Mouse (Mus musculus) brain, embryonic 14.5 days (tissue): ENCODE results near the gene Habp2. TPM values are rescaled to one million over a fixed set of nuclear protein-coding genes. Genes with fewer than 3 reads are reported as not detected.
A peak's percentile ranks its signal among the peaks of the same experiment; 100 is the strongest.

Experiments used
- DNase-seq: peaks from one replicate; pipeline ENCODE4 v3.0.0-alpha.2; 2011; ENCODE audit warnings: low read depth
- CTCF ChIP-seq: fragments of 200-500 bp; IDR thresholded peaks from 2 replicates; pipeline ENCODE4 v1.5.1; 2012; ENCODE audit warnings: inconsistent platforms, mild to moderate bottlenecking, moderate library complexity, borderline replicate concordance; ENCODE audit not compliant: insufficient read depth, insufficient read length; ENCODE audit errors: extremely low read depth
- POLR2A ChIP-seq: fragments of 200-500 bp; IDR thresholded peaks from 2 replicates; pipeline ENCODE4 v1.6.1; 2012; ENCODE audit warnings: mild to moderate bottlenecking, inconsistent platforms, borderline replicate concordance; ENCODE audit not compliant: poor library complexity, insufficient read depth, insufficient read length, severe bottlenecking; ENCODE audit errors: extremely low read depth
- polyA plus RNA-seq: library from polyadenylated mRNA; depleted of rRNA; stranded (reverse); fragments of >200 nt; gene quantifications from 2 replicates; pipeline ENCODE4 v1.2.3, GENCODE M21; 2012

Gene Habp2
- polyA plus RNA-seq, 1 experiment = not detected

GRCm38 (mm10) chr19:56272081-56272480 lies 14.9 kb upstream of the Habp2 start:
- TF ChIP-seq POLR2A = no peak
- no peak for TF ChIP-seq CTCF
- no peak for DNase-seq

DNA sequence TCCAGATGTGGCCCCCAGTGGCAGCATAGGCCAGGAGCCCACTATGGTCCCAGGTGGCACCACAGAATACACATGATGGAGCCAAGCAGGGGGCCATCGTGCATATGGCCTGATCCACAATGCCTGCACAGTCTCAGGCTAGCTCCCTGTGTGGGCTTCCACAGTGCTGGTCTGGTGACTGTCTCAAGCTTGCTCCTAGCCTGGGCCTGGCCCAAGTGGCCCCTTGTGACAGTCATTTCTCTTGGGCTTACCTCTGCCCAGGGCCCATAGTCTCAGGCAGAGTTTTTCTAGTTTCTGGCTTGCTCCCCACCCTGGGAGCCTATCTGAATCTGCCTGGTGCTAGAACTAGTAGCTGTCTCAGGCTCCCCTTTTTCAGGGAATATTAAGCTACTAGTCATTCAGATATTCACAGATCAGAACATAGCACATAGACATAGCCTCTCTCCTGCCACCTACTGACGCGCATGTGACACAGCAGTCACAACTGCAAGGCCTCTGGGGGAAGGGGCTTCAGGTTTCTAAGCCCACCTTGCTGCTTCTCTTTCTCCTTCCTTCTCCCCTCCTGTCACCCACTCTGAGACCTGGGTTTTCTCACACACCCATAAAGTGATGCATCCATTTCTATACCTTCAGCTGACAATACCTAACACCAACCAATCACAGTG lies 9.7 kb upstream of the Habp2 start:
- DNase-seq = no peak
- no peak for TF ChIP-seq POLR2A
- TF ChIP-seq CTCF = peak; percentile 69

DNA sequence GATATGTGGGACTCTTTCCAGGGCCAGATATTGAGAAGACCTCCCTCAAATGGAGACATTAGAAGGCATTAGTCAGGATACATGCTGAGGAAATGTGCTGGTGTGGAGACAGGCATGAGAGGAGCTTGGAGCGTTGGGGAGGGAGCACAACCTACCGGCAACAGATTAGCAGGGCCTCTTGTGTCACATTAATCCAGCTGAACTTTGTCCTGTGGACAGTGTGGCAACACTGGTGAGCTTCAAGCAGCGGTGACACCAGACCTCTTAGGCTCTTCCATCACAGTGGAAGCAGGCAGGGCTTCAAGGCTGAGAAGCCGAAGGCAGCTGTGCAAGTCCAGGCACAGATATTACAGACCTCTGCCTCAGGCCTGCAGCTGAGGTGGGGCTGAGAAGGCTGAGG lies 9.0 kb upstream of the Habp2 start:
- DNase-seq = no peak
- TF ChIP-seq POLR2A (no peak), CTCF (no peak)

- DNase-seq = no peak
- TF ChIP-seq CTCF (no peak), POLR2A (no peak)
Measured at GRCm38 (mm10) chr19:56278366-56278765, 8.6 kb upstream of the Habp2 start.

DNA sequence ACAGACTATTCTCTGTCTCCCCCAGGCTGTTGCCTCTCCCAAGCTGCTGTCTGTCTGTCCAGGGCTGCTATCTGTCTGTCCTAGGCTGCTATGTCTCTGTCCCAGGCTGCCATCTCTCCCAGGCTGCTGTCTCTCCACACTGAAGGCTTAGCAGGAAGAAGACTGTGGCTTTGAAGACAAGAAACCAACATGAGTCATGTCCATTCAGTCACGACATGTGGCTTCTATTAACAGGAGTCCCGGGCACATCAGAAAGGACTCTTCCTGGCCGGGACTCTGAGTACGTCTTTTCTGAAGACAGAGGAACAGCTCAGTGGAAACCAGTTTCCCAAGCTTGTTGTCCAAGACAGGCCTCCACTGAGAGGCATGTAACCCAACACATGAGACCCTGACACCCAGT lies 1.7 kb upstream of the Habp2 start:
- no peak for TF ChIP-seq CTCF
- no peak for TF ChIP-seq POLR2A
- no peak for DNase-seq

- no peak for DNase-seq
- TF ChIP-seq POLR2A (no peak), CTCF (no peak)
Measured at GRCm38 (mm10) chr19:56287580-56288367, 837 bp downstream of the Habp2 start.

GRCm38 (mm10) chr19:56288436-56288835 lies 1.5 kb downstream of the Habp2 start:
- DNase-seq = no peak
- TF ChIP-seq POLR2A (no peak), CTCF (no peak)

GRCm38 (mm10) chr19:56289642-56290041 lies 2.7 kb downstream of the Habp2 start:
- TF ChIP-seq POLR2A = no peak
- TF ChIP-seq CTCF = no peak
- DNase-seq = no peak

DNA sequence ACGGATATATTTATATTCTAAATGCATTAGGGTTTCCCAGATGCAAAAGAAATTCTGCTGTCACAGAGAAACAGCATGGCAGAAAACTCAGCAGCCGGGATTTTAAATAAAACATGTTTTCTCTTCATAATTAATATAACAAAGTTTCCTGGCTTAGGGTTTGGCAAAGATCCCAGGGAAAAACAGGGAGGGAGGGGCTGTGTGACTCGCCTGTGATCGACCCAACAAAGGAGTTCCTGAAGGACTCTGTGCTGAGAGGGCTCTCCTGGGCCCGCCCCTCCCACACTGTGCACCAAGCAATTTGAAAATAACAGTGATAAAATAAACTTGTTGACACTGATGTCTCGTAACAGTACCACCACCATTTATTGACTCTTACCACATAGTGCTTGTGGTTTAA lies 5.0 kb downstream of the Habp2 start:
- no peak for TF ChIP-seq POLR2A
- TF ChIP-seq CTCF = no peak
- peak; percentile 69 for DNase-seq

DNA sequence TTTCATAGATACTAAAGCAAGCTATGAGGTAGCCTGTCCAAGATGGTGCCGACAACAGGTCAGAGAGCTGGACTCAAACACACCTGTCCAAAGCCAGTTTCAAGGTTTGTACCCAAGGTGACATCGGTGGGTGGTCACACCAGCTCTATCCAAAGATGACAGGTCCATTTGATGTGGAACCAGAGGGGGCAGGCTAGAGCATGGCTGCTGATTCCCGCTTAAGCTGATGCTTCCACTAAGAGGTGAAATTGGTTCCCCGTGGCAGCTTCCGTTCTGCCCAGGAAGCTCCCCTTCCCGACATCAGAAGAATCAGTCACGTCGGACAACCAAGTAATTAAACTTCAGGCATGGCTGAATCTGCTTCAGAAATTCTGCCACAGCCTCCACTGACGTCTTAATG lies 5.4 kb downstream of the Habp2 start:
- TF ChIP-seq CTCF = peak; percentile 45; the same call in 1 of the 2 replicates
- TF ChIP-seq POLR2A = no peak
- DNase-seq = peak; percentile 28

GRCm38 (mm10) chr19:56294654-56295399 lies 7.9 kb downstream of the Habp2 start:
- peak; percentile 81 for TF ChIP-seq CTCF
- TF ChIP-seq POLR2A = no peak
- peak; percentile 87 for DNase-seq

GRCm38 (mm10) chr19:56296668-56297067 lies 9.7 kb downstream of the Habp2 start:
- DNase-seq = no peak
- TF ChIP-seq POLR2A = no peak
- TF ChIP-seq CTCF = no peak

DNA sequence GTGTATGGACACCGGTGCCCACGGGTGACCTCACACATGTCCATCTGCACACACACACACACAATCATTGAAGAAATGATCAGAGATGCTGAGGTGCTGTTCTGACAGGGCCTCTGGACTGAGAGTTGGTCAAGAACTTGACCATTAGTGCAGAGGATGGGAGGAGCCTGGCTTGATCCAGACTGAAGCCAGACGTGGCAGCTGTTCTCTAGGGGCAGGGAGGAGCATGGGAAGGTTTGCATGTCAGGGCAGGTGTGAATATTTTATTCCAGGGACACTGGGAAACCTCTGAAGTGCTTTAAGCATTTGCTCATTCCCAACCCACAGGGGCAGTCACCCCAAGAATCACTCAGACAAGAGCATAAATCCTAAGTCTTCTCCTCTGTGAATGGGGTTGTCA lies 10.3 kb downstream of the Habp2 start:
- TF ChIP-seq CTCF (no peak), POLR2A (no peak)
- DNase-seq = no peak
